Mouse (Mus musculus) ES-E14 (cell line): ENCODE data around the gene Dip2b. TPM values are rescaled to one million over a fixed set of nuclear protein-coding genes. Genes with fewer than 3 reads are reported as not detected.

Experiments used
- DNase-seq: peaks from one replicate; pipeline ENCODE4 v3.0.0-alpha.2; 2013; ENCODE audit warnings: low read depth, low spot score
- H3K27ac ChIP-seq: 2 replicates; pipeline ENCODE4 v1.5.1; 2012; ENCODE audit warnings: low read depth, mild to moderate bottlenecking, low read length, moderate library complexity, mixed read lengths; ENCODE audit not compliant: poor library complexity, insufficient read depth, severe bottlenecking
- H3K36me3 ChIP-seq: 2 replicates; pipeline ENCODE4 v1.6.1; 2012; ENCODE audit warnings: mild to moderate bottlenecking, low read length, moderate library complexity, mixed read lengths; ENCODE audit not compliant: control insufficient read depth, poor library complexity, insufficient read depth, severe bottlenecking
- H3K4me1 ChIP-seq, 2 experiments: fragments of 150-350 bp in 1 of 2; sonication (generic) in 1 of 2; 2 replicates each; pipeline ENCODE4 v1.6.1; 2012; ENCODE audit warnings: low read length in 2 of 2, mild to moderate bottlenecking in 1 of 2, mixed read lengths in 1 of 2; ENCODE audit not compliant: control insufficient read depth in 2 of 2, insufficient read depth in 2 of 2, poor library complexity in 1 of 2
- H3K4me3 ChIP-seq, 2 experiments: fragments of 150-350 bp in 1 of 2; sonication (generic) in 1 of 2; 2 replicates each; pipeline ENCODE4 v1.5.1; 2012; ENCODE audit warnings: low read length in 2 of 2, low read depth in 1 of 2, mild to moderate bottlenecking in 1 of 2, mixed read lengths in 1 of 2; ENCODE audit not compliant: insufficient read depth in 1 of 2, poor library complexity in 1 of 2, severe bottlenecking in 1 of 2
- H3K9ac ChIP-seq: 2 replicates; pipeline ENCODE4 v1.6.1; 2012; ENCODE audit warnings: low read depth, mild to moderate bottlenecking, low read length, mixed read lengths; ENCODE audit not compliant: poor library complexity, insufficient read depth, severe bottlenecking
- H3K9me3 ChIP-seq: fragments of 150-350 bp; sonication (generic); 2 replicates; pipeline ENCODE4 v1.6.1; 2012; ENCODE audit warnings: low read depth, mild to moderate bottlenecking, low read length; ENCODE audit not compliant: control insufficient read depth, insufficient read depth
- CHD2 ChIP-seq: IDR thresholded peaks from 2 replicates; pipeline ENCODE4 v1.6.1; 2014; ENCODE audit warnings: mild to moderate bottlenecking, low read depth, low read length, inconsistent platforms
- HCFC1 ChIP-seq: IDR thresholded peaks from 2 replicates; pipeline ENCODE4 v1.6.1; 2012; ENCODE audit warnings: low read length, inconsistent platforms, borderline replicate concordance; ENCODE audit not compliant: insufficient read depth
- MAFK ChIP-seq: IDR thresholded peaks from 2 replicates; pipeline ENCODE4 v1.6.1; 2014; ENCODE audit warnings: mild to moderate bottlenecking, low read depth, low read length, inconsistent platforms; ENCODE audit not compliant: insufficient read depth
- ZC3H11A ChIP-seq: IDR thresholded peaks from 2 replicates; pipeline ENCODE4 v1.6.1; 2012; ENCODE audit warnings: low read depth, mild to moderate bottlenecking, inconsistent platforms, low read length, borderline replicate concordance
- ZNF384 ChIP-seq: IDR thresholded peaks from 2 replicates; pipeline ENCODE4 v1.6.1; 2012; ENCODE audit warnings: low read depth, low read length, inconsistent platforms
- in situ Hi-C, 2 experiments: fragments of 600-800 bp; cut with MboI; formaldehyde crosslinking; loops; one replicate each; pipeline ENCODE4 v1.15.1; 2025; ENCODE audit warnings: low sequenced_read_pairs in 2 of 2, inconsistent platforms in 1 of 2; ENCODE audit not compliant: unreplicated experiment in 2 of 2
- total RNA-seq: library from RNA; depleted of rRNA; stranded (reverse); fragments of 300-350 nt; gene quantifications from 2 replicates; pipeline ENCODE4 v1.2.3, GENCODE M21; 2012; rRNA removed

Gene Dip2b
- total RNA-seq, 1 experiment: 21.1 TPM

- Histone ChIP-seq H3K9me3 (peaks cover 7% of the 10 kb centered on the region), H3K4me3 (peak overlapping the region in 1 of 2 experiments; percentile 29; a peak in 1 of 4 replicates), H3K36me3 (peaks cover 24% of the 10 kb centered on the region), H3K4me1 (peaks cover 18 to 23% of the 10 kb centered on the region in 2 experiments), H3K9ac (peak overlapping the region; percentile 12; the same call in 1 of the 2 replicates), H3K27ac (peak overlapping the region; percentile 95)
- TF ChIP-seq CHD2 (no peak), MAFK (no peak), ZNF384 (no peak), ZC3H11A (no peak), HCFC1 (no peak)
- no peak for DNase-seq
- in situ Hi-C loops: no loop called here
These were observed 224.9 kb downstream of the Dip2b start for GRCm38 (mm10) chr15:100263246-100263905.

- no peak for DNase-seq
- Histone ChIP-seq H3K4me3 (no peak overlapping the region), H3K27ac (no peak overlapping the region; the same call in 1 of the 2 replicates), H3K9me3 (peaks cover 7% of the 10 kb centered on the region), H3K9ac (no peak overlapping the region), H3K36me3 (peaks cover 18% of the 10 kb centered on the region), H3K4me1 (peaks cover 11 to 16% of the 10 kb centered on the region in 2 experiments)
- in situ Hi-C loops: no loop called here
- TF ChIP-seq HCFC1: no peak
- no peak for TF ChIP-seq MAFK
- TF ChIP-seq ZNF384: no peak
- no peak for TF ChIP-seq CHD2
- no peak for TF ChIP-seq ZC3H11A
These were observed 227.3 kb downstream of the Dip2b start for GRCm38 (mm10) chr15:100265586-100266325.

GRCm38 (mm10) chr15:100268916-100269315 lies 230.5 kb downstream of the Dip2b start:
- no peak for DNase-seq
- Histone ChIP-seq H3K36me3 (peaks cover 11% of the 10 kb centered on the region; the same call in 1 of the 2 replicates), H3K4me3 (no peak overlapping the region), H3K9ac (no peak overlapping the region), H3K9me3 (peaks cover 7% of the 10 kb centered on the region), H3K27ac (peak overlapping the region; percentile 99), H3K4me1 (no peaks in the 10 kb centered on the region; a peak in 1 of 4 replicates)
- TF ChIP-seq MAFK: no peak
- TF ChIP-seq ZC3H11A: no peak
- no peak for TF ChIP-seq ZNF384
- no peak for TF ChIP-seq CHD2
- TF ChIP-seq HCFC1: no peak
- in situ Hi-C loops: no loop called here

Other genes with a start within 250 kb of the Dip2b start
- 69.9 and 92.7 TPM in 2 replicates for gene Lima1, start 163.2 kb upstream of the Dip2b start, total RNA-seq
- gene Fam186a, start 71.6 kb upstream of the Dip2b start, total RNA-seq: 0.05 and 0.13 TPM in 2 replicates
- 283 and 304 TPM in 2 replicates for gene Larp4, start 68.6 kb upstream of the Dip2b start, total RNA-seq
- 26.4 and 47.2 TPM in 2 replicates for gene Atf1, start 189.2 kb downstream of the Dip2b start, total RNA-seq
- 1.5 and 1.6 TPM in 2 replicates for gene Tmprss12, start 242.2 kb downstream of the Dip2b start, total RNA-seq